Mouse (Mus musculus) liver, embryonic 12.5 days (tissue): Measurements from ENCODE around the gene Dusp10. TPM values are rescaled to one million over a fixed set of nuclear protein-coding genes. Genes with fewer than 3 reads are reported as not detected.

Source experiments
- ATAC-seq: fragments of 200-750 bp; cut with Nextera tagmentation; 2 replicates; pipeline ENCODE4 v1.8.0; 2017; ENCODE audit warnings: moderate number of reproducible peaks, mild to moderate bottlenecking, moderate library complexity
- H3K27ac ChIP-seq: fragments of 300-500 bp; sonication (generic); 2 replicates; pipeline ENCODE4 v1.5.1; 2016; ENCODE audit warnings: mild to moderate bottlenecking
- H3K27me3 ChIP-seq: fragments of 300-500 bp; sonication (generic); replicated peaks from 2 replicates; pipeline ENCODE4 v1.6.1; 2016; ENCODE audit warnings: mild to moderate bottlenecking, moderate library complexity
- H3K36me3 ChIP-seq: fragments of 300-500 bp; sonication (generic); 2 replicates; pipeline ENCODE4 v1.6.1; 2016; ENCODE audit warnings: mild to moderate bottlenecking, moderate library complexity
- H3K4me1 ChIP-seq: fragments of 300-500 bp; sonication (generic); 2 replicates; pipeline ENCODE4 v1.6.1; 2016
- H3K4me2 ChIP-seq: fragments of 300-500 bp; sonication (generic); 2 replicates; pipeline ENCODE4 v1.6.1; 2016; ENCODE audit warnings: mild to moderate bottlenecking, moderate library complexity
- H3K4me3 ChIP-seq: fragments of 300-500 bp; sonication (generic); 2 replicates; pipeline ENCODE4 v1.5.1; 2016; ENCODE audit warnings: mild to moderate bottlenecking, moderate library complexity
- H3K9ac ChIP-seq: fragments of 300-500 bp; sonication (generic); 2 replicates; pipeline ENCODE4 v1.6.1; 2016; ENCODE audit warnings: mild to moderate bottlenecking, moderate library complexity
- H3K9me3 ChIP-seq: fragments of 300-500 bp; sonication (generic); replicated peaks from 2 replicates; pipeline ENCODE4 v1.6.1; 2016; ENCODE audit warnings: mild to moderate bottlenecking, moderate library complexity
- WGBS: fragments of 180-500 bp; shearing (Covaris S2); methylation state at CpG from one replicate; pipeline ENCODE4 v1.1.7; 2016; ENCODE audit not compliant: insufficient replicate concordance; 5-methylcytosine and 5-hydroxymethylcytosine counted together
- polyA plus RNA-seq: library from polyadenylated mRNA; unstranded; fragments of >200 nt; fragmentation: Nextera tagmentation; extraction: Ambion mirVana; gene quantifications from 2 replicates; pipeline ENCODE4 v1.2.1, GENCODE M21; 2016

Gene Dusp10
- polyA plus RNA-seq, 1 experiment from 2014 or later = 4.1 TPM

DNA sequence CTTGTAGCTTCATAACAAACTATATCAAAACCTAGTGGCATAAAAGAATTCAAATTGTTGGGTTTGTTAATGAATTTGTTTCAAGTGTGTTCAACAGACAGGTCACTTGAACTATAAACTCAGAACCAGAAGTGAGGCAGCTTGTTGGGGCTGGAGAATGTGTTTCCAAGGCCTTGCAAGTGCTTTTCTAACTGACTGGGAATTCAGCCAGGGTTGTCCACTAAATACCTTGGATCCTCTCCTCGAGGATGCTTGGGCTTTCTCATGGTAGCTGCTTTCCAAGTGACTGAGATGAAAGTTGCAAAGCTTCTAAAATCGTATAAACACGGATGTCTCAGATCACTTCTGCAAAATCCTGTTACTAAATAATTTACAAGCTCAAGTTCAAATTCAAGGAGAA, 69.6 kb downstream of the Dusp10 start:
- WGBS = 66% methylated on average over 3 of the region's 3 CpGs
- no peaks in the 10 kb centered on the region for H3K36me3 ChIP-seq
- no peak overlapping the region for H3K4me3 ChIP-seq
- H3K4me1 ChIP-seq = no peaks in the 10 kb centered on the region
- ATAC-seq = no peak
- no peaks in the 10 kb centered on the region for H3K27me3 ChIP-seq
- no peaks in the 10 kb centered on the region for H3K9me3 ChIP-seq
- no peak overlapping the region for H3K9ac ChIP-seq
- H3K27ac ChIP-seq = no peak overlapping the region
- H3K4me2 ChIP-seq = no peak overlapping the region

DNA sequence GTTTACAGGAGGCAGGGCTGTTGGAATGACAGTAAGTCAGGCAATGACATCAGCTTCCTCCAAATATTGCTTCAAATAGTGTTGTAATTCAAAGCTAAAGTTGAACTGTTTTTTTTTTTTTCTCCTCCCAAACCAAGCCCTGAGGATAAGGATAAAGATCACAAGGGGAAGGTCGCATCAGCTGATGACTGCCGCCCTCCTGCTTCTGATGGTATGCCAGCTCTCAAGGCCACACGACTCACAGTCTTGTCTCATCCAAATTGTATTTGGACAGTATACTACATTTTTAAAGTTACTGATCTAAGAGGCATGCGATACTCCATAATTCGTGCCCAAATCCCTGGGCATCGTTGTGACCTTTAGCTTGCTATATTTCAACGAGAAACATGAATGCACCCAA, 70.1 kb downstream of the Dusp10 start:
- WGBS = 74% methylated on average over 7 of the region's 7 CpGs
- ATAC-seq = no peak
- H3K4me2 ChIP-seq = no peak overlapping the region
- H3K9ac ChIP-seq = no peak overlapping the region
- H3K36me3 ChIP-seq = no peaks in the 10 kb centered on the region
- H3K27ac ChIP-seq = no peak overlapping the region
- H3K9me3 ChIP-seq = no peaks in the 10 kb centered on the region
- H3K27me3 ChIP-seq = no peaks in the 10 kb centered on the region
- no peak overlapping the region for H3K4me3 ChIP-seq
- no peaks in the 10 kb centered on the region for H3K4me1 ChIP-seq

DNA sequence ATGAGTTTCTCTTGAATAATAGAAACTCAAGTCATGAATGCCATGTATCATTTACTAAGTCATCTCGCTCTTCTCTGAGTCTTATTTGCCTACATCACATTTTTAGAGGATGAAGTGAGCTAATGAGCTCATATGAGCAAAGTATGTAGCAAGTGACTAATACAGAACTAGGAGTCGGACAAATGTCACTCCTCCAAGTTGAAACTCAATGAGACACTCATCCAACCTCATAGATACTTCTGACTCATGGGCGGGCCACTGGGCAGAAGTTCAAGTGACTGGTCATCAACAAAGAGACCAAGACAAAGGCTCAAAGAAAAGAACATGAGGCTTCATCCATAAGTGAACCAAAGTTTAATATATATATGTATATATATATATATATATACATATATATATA, 71.9 kb downstream of the Dusp10 start:
- H3K9ac ChIP-seq = no peak overlapping the region
- no peaks in the 10 kb centered on the region for H3K9me3 ChIP-seq
- H3K4me1 ChIP-seq = no peaks in the 10 kb centered on the region
- no peak overlapping the region for H3K27ac ChIP-seq
- no peak for ATAC-seq
- H3K4me3 ChIP-seq = no peak overlapping the region
- no peaks in the 10 kb centered on the region for H3K27me3 ChIP-seq
- H3K4me2 ChIP-seq = no peak overlapping the region
- 63% methylated on average over 3 of the region's 3 CpGs for WGBS
- H3K36me3 ChIP-seq = no peaks in the 10 kb centered on the region

DNA sequence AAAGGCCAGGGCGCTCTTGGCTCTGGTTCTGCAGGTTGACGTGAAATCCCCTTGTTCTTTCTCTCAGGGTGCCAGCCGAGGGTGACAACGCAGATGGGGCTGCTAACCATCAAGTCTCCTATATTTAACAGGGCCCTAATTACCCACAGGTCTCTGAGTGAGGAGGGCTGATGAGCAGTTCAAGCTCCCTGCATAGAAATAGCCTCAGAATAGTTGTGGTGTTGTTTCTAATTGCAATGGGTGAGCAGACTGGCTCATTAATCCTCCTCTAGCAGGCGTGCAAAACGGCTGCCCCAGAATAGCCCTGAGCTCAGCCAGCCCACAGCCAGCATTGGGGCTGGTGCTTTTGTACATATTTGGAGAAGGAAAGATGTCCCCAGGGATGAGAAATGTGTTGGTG, 77.4 kb downstream of the Dusp10 start:
- no peak overlapping the region for H3K27ac ChIP-seq
- H3K27me3 ChIP-seq = no peaks in the 10 kb centered on the region
- no peak overlapping the region for H3K4me2 ChIP-seq
- no peaks in the 10 kb centered on the region for H3K9me3 ChIP-seq
- H3K9ac ChIP-seq = no peak overlapping the region
- H3K4me3 ChIP-seq = no peak overlapping the region
- 67% methylated on average over 6 of the region's 6 CpGs for WGBS
- no peak for ATAC-seq
- no peaks in the 10 kb centered on the region for H3K36me3 ChIP-seq
- no peaks in the 10 kb centered on the region for H3K4me1 ChIP-seq

DNA sequence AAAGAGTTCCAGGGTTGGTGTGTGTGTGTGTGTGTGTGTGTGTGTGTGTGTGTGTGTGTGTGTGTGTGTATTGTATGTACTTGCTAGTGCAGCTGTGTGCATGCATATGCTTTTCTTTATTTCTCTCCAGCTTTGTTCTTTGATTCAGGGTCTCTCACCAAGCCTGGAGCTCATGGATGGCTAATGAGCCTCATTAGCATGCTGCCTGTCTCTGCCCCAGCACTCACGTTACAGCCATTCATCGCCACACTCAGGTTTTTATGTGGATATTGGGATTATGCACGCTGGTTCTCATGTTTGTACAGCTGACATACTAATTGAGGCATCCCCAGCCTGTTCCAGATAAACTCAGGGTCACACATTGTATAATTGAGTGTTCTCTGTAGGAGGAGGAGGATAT, 81.8 kb downstream of the Dusp10 start:
- Histone ChIP-seq H3K4me2 (no peak overlapping the region), H3K27me3 (no peaks in the 10 kb centered on the region), H3K9me3 (no peaks in the 10 kb centered on the region), H3K4me1 (no peaks in the 10 kb centered on the region), H3K9ac (no peak overlapping the region), H3K36me3 (no peaks in the 10 kb centered on the region), H3K4me3 (no peak overlapping the region), H3K27ac (no peak overlapping the region)
- ATAC-seq = no peak
- WGBS = 56% methylated on average over 3 of the region's 3 CpGs

DNA sequence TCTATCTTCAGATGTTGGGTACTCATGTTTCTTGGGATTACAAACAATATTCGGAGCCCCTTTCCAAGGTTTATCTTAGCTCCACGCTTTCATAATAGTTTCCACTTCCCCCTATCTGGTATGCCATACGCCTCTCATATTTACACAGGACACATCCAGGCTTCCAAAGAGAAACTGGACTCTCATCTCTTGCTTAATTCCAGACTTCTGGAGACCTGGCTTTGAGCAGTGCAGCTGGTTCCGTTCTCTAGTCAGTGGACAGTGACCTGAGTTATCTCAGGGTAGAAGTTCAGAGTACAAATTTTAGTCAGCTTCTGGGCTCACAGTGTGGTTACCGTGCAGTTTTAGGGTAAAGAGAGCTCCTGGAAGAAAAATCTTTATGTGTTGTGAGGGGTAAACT, 87.3 kb downstream of the Dusp10 start:
- 56% methylated on average over 5 of the region's 5 CpGs for WGBS
- no peak overlapping the region for H3K4me2 ChIP-seq
- H3K9me3 ChIP-seq = no peaks in the 10 kb centered on the region
- H3K27ac ChIP-seq = no peak overlapping the region
- H3K36me3 ChIP-seq = no peaks in the 10 kb centered on the region
- no peak overlapping the region for H3K9ac ChIP-seq
- H3K27me3 ChIP-seq = no peaks in the 10 kb centered on the region
- ATAC-seq = no peak
- H3K4me3 ChIP-seq = no peak overlapping the region
- H3K4me1 ChIP-seq = peaks cover 3% of the 10 kb centered on the region; the same call in 1 of the 2 replicates

DNA sequence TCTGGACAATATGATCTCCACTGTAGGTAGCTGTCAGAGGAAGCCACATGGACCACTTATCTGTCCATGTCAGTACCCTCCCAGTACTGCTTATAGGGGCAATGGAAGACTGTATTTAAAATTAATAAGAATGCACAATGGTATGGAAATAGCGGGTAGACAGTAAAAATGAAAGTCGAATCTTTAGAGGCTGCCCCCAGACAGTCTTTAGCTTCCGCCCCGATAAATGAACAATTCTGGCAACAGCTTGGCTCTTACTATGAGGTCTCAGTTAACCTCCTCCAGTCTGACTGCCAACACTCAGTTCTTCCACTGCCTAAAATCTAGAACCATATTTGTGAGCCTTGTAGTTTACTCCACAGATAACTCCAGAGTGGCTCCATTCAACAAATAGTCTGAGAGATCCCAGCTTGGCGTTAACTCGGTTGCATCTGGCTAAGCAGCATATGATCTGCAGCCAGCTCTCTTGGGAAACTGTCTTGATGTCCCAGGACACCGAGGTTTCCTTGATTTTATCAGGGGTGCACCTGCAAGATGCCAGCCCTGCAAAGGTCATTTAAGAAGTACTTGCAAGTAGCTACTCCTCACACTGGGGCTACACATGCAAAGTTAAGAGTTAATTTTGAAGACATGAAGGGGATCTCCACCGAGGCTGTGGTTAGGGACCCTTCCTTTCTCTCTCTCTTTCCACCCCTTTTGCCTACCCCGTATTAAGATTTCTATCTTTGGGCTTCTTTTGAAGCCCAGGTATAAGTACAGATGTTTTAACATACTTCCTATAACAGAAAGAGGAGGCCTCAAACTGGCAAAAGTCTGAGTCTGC, 88.0 kb downstream of the Dusp10 start:
- Histone ChIP-seq H3K4me2 (no peak overlapping the region), H3K4me3 (no peak overlapping the region), H3K36me3 (no peaks in the 10 kb centered on the region), H3K27ac (no peak overlapping the region), H3K27me3 (no peaks in the 10 kb centered on the region), H3K9me3 (no peaks in the 10 kb centered on the region), H3K4me1 (peaks cover 3% of the 10 kb centered on the region; the same call in 1 of the 2 replicates), H3K9ac (no peak overlapping the region)
- 66% methylated on average over 9 of the region's 9 CpGs for WGBS
- no peak for ATAC-seq

DNA sequence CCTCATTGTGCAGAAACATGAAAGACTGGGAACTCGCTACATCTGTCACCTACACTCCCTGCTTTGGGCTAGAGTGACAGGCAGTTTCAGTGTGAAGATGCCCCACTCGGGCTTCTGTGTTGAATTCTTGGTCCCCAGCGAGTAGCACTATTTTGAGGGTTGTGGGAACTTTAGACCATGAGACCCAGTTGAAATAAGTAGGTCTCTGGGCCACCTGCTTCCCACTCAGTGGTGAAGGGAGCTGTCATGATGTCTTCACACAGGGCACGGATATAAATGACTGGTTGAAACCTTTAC, 88.6 kb downstream of the Dusp10 start:
- ATAC-seq = no peak
- Histone ChIP-seq H3K9me3 (no peaks in the 10 kb centered on the region), H3K9ac (no peak overlapping the region), H3K36me3 (no peaks in the 10 kb centered on the region), H3K4me2 (no peak overlapping the region), H3K27me3 (no peaks in the 10 kb centered on the region), H3K4me1 (peaks cover 3% of the 10 kb centered on the region; the same call in 1 of the 2 replicates), H3K27ac (no peak overlapping the region), H3K4me3 (no peak overlapping the region)
- 57% methylated on average over 4 of the region's 4 CpGs for WGBS

DNA sequence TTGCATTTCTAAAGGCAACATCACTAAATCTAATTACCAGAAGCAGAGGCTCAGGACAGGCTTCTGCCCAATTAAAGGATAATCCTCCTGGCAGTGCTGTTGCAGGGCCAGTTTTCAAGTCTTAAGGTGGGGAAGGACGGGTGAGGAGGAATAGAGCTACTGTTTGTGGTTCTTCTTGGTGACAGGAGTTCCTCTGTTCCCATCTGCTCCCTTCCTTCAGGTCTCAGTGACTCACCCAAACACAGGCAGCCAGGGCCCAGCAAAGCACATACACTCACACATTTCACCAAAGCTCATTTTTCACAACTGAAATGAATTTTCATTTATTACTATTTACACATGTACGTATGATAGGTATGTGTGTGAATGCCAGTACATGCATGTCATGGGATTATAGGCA, 93.7 kb downstream of the Dusp10 start:
- no peak for ATAC-seq
- WGBS = 48% methylated on average over 2 of the region's 2 CpGs
- no peak overlapping the region for H3K9ac ChIP-seq

DNA sequence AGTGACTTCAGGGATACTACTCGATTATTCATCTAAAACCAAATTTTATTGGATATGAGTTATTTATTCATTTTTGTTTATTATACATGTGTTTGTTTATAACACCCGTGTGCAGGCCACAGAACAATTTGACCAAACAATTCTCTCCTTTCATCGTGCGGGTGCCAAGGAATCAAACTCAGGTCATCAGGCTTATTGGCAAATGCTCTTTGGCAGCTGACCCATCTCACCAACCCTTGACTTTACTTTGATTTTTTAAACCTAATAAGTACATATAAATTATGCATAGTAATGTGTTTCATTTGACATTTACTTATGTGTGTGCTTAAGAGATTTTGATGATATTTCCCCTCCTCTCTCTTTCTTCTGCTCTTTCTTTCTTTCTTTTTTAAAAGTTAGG, 94.3 kb downstream of the Dusp10 start:
- Histone ChIP-seq H3K27me3 (no peaks in the 10 kb centered on the region), H3K9ac (no peak overlapping the region), H3K4me2 (no peak overlapping the region), H3K4me1 (no peaks in the 10 kb centered on the region), H3K4me3 (no peak overlapping the region), H3K9me3 (no peaks in the 10 kb centered on the region), H3K27ac (no peak overlapping the region), H3K36me3 (no peaks in the 10 kb centered on the region)
- 78% methylated on average over 4 of the region's 4 CpGs for WGBS
- no peak for ATAC-seq

More for the DNA sequence above, 93.7 kb downstream of the Dusp10 start:
- H3K36me3 ChIP-seq = no peaks in the 10 kb centered on the region
- H3K9me3 ChIP-seq = no peaks in the 10 kb centered on the region
- H3K4me1 ChIP-seq = no peaks in the 10 kb centered on the region
- H3K27ac ChIP-seq = no peak overlapping the region
- H3K4me2 ChIP-seq = no peak overlapping the region
- no peaks in the 10 kb centered on the region for H3K27me3 ChIP-seq
- H3K4me3 ChIP-seq = no peak overlapping the region

DNA sequence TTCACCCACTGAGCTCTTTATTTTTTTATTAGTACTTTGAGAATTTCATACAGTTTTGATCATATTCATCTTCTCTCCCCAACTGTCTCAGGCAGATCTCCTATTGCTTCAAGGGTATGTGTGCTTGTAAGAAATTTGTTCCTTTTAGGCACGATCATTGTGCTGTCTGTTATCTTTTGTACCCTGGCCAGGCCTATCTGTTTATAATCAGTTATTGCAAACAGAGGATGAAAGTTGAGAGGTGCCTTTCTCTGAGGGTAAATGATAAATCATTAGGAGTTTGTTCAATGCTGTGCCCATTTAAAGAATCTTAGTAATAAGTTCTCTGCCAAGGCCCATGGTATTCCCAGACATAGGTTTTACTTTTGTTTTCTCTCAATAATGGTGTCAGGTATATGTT, 95.2 kb downstream of the Dusp10 start:
- WGBS = 32% methylated on average over 1 of the region's 1 CpGs
- ATAC-seq = no peak

DNA sequence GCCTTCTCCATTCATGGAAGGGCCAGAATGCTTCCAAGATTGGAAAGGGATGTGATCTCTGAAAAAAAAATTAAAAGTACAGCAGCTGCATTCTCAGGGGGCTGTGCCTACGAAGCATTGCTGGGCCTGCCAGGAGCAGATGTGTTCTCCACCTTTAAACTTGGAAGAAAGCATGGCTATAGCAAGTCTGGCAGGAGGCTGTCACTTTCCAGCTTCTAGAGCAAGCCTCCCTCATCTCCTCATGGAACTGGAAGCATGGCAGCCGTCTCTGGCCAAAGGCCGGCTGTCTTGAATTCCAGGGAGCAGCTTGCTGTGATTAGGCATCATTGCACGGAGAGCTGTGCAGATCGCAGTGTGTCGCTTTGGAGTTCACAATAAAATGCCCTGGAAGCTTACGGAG, 104.5 kb downstream of the Dusp10 start:
- Histone ChIP-seq H3K4me2 (no peak overlapping the region), H3K27ac (no peak overlapping the region), H3K4me1 (no peaks in the 10 kb centered on the region), H3K9ac (no peak overlapping the region), H3K4me3 (no peak overlapping the region), H3K9me3 (no peaks in the 10 kb centered on the region), H3K27me3 (no peaks in the 10 kb centered on the region), H3K36me3 (no peaks in the 10 kb centered on the region)
- 77% methylated on average over 7 of the region's 7 CpGs for WGBS
- ATAC-seq = no peak

More for the DNA sequence above, 95.2 kb downstream of the Dusp10 start:
- Histone ChIP-seq H3K4me1 (no peaks in the 10 kb centered on the region), H3K4me2 (no peak overlapping the region), H3K9me3 (no peaks in the 10 kb centered on the region), H3K9ac (no peak overlapping the region), H3K27ac (no peak overlapping the region), H3K4me3 (no peak overlapping the region), H3K27me3 (no peaks in the 10 kb centered on the region), H3K36me3 (no peaks in the 10 kb centered on the region)

DNA sequence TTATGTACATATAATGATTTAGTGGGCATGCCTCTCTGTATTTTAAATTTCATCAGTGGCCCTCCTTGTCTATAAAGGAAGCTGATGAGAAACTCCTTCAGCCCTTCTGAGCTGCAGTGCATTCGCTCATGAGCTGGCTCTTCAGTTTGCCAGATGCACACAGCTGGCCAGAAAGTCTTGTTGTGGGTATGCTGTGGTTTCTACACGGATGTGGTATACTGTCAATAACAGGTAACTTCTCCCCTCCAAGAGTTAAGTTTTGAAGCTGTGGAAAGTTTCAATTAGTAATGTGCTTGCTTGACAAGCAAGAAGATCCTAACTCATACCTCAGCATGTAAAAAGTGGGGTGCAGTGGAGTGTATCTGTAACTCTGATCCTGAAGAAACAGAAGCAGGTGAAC, 104.9 kb downstream of the Dusp10 start:
- Histone ChIP-seq H3K27me3 (no peaks in the 10 kb centered on the region), H3K4me2 (no peak overlapping the region), H3K36me3 (no peaks in the 10 kb centered on the region), H3K4me1 (no peaks in the 10 kb centered on the region), H3K9me3 (no peaks in the 10 kb centered on the region), H3K4me3 (no peak overlapping the region), H3K9ac (no peak overlapping the region), H3K27ac (no peak overlapping the region)
- WGBS = 50% methylated on average over 2 of the region's 2 CpGs
- no peak for ATAC-seq
